Mouse (Mus musculus) gastrocnemius, postnatal 36 days (tissue): ENCODE measurements at regions not wholly inside any gene's neighbourhood (a gene's known extent, or its start where the extent isn't known, plus 50 kb on each side); places are given as distances from the start of the nearest gene placed in this dataset.

ENCODE experiments used
- DNase-seq, 2 experiments: peaks; one replicate each; pipeline ENCODE4 v3.0.0; 2022
- intact Hi-C: fragments of 180-260 bp; cut with DNase I; formaldehyde crosslinking; loops from one replicate; pipeline ENCODE4 v1.15.1; 2025

DNA sequence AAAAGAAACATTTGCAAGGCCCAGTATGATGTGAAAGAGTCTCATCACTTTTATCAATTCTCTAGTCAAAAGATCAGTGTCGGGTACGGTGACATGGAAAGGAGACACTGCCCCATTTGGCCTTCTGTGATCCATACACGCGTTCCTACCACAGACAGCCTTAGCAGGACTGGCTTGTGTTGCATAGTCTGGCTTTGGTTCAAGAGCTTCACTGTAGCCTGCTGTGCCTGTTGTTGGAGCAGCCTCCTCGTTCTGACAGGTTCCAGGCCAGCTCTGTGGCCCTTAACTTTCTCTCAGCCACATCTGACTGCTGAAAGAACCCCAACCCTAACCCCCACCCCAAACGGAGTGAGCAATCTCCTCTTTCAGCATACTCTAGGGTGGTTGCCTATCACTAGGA lies 99.9 kb downstream of the Chst1 start:
- intact Hi-C loops = no loop called here
- no peak for DNase-seq

DNA sequence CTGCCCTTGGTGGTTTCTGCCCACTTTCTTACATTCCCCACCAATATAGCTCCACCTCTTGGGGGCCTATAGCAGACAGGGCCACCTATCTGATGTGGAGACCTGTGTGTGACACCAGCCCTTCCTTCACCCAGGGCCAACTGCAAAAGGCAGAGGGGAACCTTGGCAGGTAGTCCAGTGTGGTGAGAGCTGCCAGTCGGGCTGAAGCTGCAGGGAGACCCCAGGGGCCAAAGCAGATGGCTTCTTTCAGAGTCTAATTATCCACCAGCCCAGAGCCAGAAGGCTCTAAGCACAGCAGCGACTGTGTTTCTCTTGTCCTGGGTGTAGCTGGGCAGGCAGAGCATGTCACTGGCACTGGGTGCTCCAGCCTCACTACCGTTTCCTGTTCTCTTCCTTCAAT lies 104.5 kb downstream of the Chst1 start:
- no peak for DNase-seq
- intact Hi-C loops = no loop called here

DNA sequence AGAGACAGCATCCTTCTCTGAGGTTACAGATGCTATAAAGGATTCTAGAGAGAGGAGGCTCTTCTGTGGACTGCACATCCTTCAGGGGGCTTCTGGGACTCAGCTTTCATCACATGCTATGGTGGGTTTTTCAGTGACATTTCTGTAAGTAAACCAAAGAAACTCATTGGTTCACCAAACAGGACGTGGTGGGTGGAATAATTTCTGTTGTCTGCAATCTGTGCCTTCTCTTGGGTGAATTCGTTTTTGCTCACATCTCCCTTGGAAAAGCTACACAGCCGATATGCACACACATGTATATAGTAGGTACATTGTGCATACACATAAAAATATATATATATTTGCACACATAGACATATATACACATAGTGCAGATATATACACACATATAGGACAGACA lies 110.2 kb downstream of the Chst1 start:
- intact Hi-C loops = no loop called here
- no peak for DNase-seq

DNA sequence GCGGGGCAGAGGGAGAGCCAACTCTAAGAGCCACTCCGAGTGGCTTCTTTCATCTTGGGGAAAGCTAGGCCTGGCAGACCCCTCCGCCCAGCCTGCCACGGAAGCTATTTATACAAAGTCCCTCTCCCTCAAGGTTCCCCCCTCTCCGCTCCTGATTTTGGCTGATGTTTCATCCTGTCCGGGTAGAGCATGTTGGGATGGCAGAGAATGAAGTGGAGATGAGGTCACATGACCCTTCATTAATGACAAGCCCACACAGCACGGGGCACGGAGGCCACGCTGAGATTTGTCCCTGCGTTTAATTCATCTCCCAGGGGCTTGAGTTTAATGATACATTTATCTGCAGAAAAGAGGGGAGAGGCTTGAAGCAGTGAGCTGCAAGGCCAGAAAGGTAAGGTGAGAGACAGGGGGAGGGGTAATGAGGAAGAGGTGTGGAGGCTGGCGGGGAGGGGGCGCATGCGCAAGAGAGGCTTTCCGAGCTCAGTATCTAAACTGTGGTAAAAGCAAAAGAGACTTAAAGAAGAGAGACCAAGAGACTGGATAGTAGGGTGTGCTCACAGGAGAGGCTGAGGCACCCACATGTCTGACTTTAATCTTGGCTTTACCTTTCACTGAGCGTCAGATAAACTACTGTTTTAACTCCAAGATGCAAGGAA lies 111.7 kb downstream of the Chst1 start:
- intact Hi-C loops = no loop called here
- DNase-seq = no peak

DNA sequence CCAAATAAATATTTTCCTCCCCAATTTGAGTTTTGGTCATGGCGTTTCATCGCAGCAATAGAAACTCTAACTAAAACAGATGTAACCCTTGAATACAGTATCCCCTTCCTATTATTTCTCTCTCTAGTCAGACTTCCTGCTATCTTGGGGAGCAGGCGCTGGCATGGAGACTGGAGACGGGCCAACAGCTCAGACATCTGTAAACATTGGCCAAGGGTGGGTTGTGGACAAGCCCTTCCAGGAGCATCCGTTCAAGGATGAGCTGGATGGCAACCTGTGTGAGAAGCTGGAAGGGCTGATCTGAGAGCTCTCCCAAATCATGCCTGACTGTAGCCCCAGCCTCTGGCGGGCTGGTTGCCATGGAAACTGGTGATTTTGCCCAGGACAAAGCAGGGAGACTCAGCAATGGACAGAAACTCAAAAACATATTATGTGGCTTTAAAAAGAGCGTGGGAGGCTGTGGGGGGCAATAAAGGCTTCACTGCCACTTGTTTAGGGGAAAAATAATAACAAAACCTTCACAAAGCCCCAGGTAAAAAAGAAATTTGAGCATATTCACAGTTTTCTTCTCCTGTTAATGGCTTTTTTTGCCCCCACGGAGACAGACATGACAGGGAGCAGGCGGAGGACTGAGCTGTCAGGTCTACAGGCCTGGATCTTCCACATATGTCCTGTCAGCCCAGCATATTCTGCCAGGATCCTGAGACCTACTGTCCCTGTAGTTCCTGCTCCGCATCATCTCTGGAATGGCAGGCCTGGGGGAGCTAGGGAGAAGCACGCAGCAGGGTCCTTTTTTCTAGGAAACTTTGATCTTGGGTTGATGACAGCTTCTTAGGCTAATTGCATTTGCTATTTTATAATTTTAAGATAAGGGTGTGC lies 113.0 kb downstream of the Chst1 start:
- no peak for DNase-seq
- intact Hi-C loops = no loop called here

DNA sequence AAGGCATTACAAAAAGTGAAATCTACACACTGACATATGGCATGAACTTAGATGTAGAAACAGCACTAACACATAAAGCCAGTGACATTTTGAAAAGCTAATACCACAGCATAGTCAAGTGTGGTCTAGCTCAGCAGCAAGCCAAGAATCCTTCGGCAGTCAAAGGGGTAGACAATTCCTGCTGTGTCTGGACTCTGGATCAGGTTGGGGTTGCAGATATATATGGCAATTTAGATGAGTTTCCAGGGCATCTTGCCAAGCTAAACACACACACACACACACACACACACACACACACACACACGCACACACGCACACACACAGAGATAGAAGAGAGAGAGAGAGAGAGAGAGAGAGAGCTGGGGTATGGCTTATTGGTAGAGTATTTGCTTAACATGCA lies 118.2 kb downstream of the Chst1 start:
- intact Hi-C loops = no loop called here
- DNase-seq = no peak

DNA sequence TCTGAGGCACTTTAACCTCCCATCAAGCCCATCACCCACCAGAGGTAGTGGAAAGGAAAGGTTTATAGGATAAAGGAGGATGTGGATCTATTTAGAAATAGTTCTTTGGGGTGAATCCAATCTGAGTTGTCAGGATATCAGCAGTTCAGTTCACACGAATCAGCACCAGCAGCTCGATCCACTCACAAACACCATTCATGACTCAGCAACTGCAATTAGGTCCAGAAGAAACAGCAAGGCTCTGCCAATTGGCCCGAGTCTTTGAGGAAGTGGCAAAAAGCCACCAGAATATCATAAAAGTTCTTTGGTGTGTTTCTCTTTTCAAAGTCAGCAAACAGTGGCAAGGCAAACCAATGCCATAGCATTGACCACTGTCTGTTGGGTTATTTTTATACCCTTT lies 122.4 kb downstream of the Chst1 start:
- DNase-seq = no peak
- intact Hi-C loops = no loop called here

DNA sequence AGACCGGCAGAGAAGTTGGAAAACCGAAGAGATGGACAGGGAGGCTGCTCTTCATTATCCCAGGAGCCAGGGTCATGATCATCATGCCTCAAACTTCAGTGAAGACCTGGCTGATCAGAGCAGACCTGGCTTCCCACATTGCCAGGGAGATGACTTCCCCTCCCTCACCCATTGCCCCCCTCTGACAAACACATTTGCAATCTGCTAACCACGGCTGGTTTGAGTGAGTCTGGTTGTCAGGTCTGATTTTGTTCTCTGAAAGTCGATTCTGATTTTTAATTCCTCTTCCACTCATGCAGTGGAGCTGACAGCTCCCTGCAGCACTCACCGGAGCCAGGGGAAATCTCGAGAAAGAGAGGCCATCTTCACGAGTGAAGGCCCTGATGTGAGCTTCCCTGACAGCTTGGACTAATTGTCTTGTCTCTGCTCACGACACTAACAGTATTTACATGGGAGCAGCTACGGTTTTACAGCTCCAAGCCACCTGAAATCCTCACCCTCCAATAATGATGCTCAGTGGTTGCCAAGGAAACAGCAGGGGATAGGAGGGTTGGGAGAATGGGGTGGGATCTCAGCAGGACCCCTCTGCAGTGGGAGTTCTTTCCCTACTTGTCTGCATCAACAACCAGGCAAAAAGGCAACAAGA lies 124.2 kb downstream of the Chst1 start:
- intact Hi-C loops = no loop called here
- no peak for DNase-seq

DNA sequence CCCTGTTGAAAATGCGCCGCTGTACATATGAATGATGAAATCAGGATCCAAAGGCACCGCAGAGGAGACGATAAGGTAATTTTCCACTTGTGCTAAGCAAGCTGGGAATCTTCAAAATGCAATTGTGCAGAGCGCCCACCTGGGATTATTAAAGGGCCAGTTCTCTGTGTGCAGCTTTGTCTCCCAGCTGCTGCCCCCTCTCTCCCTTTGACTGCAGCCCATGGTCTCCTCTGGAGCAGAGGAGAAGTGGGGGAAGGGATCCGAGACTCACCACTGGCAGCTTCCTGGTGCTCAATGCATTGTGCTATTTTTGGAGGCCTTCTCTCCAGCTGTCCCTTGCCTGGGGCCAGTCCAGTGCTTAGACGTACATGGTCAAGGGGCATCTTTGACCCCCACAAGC lies 127.1 kb downstream of the Chst1 start:
- intact Hi-C loops = no loop called here

DNA sequence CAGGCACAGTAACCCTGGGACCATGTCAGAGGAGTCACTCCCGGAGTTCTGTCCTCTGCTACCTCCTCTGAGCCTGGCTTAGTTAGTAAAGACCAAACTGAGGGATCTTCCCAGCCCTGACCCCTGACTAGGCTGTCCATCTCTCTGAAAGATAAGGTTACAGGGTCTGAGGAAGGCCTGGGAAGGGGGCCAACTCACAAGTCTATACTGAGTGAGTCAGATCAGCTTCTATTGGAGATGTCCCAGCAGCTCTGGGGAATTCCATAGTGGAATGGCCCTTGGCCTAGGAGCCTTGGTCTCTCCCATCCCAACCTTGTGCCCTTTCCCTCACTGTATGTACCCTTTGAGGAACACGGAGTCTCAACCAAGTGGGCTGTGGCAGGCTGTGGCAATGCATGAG lies 127.7 kb downstream of the Chst1 start:
- DNase-seq = no peak
- intact Hi-C loops = no loop called here

More for the DNA sequence above, 127.1 kb downstream of the Chst1 start:
- DNase-seq = no peak

DNA sequence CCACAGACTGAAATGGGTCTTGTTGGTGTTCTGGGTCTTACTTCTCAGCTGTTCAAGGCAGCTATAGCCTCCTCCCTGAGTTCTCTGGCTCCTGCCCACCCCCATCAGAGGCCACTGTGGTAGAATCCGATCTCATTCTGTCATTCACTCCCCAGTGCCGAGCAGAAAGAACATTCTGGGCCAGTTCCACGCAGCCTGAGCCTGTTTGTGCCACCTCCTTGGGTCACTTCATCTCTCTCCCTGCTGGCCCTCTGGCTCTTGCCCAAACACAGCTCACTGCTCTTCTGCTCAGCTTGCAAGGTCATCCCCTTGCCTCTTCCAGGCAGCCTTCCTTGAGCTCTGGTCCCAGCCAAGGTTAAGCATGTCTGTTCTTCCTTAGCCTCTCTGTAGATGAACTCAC lies 128.9 kb downstream of the Chst1 start:
- intact Hi-C loops = no loop called here
- no peak for DNase-seq

DNA sequence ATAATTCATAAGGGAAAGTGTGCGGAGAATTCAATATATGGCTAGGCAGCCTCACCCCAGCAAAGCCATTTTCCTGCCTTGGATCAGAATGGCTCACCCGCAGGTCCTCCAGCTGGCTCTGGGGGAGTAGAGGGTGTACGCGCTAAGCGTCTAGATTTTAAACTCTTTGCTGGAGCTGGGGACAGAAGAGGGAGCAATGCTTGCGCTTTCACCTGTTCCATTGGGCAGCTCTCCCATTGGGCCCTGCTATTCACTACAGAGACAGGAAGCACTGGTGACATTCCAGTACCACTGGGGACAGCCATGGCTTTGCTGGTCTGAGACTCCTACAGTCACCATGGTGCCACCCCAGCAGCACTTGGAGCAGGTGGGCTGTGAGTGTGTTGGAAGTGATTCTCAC lies 130.9 kb downstream of the Chst1 start:
- intact Hi-C loops = no loop called here

DNA sequence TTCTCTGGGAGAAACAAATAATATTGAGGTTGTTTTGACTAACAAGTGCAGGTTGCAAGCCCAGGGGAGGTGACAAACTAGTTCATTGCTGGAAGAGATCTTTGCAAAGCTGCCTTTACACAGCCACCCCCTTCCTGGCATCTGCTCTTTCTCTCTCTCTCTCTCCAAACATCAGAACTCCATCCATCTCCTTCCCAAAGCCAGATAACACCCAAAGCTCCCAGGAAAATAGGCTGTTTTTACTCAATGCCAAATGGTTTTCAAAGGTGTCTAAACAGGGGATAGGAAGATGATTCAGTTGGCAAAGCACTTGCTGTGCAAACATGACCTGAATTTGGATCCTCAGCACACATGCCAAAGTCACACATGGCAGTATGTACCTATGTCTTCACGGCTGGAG lies 133.9 kb downstream of the Chst1 start:
- no peak for DNase-seq
- intact Hi-C loops = no loop called here

More for the DNA sequence above, 130.9 kb downstream of the Chst1 start:
- DNase-seq = no peak

DNA sequence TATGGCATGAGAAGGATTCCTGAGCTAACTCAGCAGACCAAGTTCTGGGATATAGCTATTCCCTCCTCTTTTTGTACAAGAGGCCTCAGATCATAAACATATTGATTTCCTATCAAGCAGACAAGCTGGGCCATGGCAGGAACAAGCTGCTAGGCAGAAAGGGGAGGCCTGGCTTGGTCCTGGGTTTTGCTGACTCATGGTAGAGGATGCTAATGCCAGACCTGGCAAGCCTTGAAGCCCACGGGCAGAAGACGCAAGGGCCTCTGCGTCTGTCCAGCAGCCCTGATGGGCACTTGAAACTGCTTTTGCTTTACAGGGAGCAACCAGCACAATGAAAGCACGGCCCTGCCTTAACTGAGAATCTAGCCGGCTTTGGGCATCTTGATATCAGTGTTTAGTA lies 136.3 kb downstream of the Chst1 start:
- intact Hi-C loops = no loop called here
- no peak for DNase-seq

DNA sequence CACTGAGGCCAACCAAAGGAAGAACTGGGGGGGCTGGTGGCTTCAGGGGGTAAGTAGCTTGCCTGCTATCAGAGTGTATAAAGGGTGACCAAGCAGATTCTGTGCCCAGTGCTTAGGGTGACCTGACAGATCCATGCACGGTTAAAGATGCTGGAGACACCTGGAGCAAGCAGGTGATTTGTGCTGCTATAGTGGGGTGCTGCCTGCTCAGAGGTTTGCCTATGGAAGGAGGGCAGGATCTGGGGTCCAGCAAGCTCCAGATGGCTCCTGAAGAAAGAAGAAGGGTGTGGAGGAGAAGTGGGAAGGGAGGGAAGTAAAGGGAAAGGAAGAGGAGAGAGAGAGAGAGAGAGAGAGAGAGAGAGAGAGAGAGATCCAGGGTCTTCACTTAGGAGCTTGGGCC lies 137.8 kb downstream of the Chst1 start:
- intact Hi-C loops = no loop called here
- no peak for DNase-seq

DNA sequence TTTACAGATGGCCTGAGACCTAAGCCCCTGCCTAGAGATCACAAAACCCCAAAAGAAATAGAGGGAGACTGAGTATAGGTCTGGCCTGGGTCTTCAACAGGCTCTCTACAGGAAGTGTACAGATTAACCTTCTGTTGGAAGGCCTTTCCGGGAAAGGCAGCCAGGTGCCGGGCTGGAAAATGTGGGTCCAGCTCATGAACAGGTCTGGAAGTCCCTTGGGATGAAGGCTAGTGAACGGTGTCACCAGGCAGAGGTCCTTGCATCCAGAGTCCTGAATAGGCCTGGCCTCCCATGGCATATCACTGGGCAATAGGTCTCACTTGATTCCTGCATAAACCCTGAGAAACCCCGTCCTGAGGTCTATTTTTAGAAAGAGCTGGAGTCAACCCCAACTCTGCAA lies 140.1 kb downstream of the Chst1 start:
- intact Hi-C loops = no loop called here
- peak in 1 of 2 experiments; percentile 5 for DNase-seq

DNA sequence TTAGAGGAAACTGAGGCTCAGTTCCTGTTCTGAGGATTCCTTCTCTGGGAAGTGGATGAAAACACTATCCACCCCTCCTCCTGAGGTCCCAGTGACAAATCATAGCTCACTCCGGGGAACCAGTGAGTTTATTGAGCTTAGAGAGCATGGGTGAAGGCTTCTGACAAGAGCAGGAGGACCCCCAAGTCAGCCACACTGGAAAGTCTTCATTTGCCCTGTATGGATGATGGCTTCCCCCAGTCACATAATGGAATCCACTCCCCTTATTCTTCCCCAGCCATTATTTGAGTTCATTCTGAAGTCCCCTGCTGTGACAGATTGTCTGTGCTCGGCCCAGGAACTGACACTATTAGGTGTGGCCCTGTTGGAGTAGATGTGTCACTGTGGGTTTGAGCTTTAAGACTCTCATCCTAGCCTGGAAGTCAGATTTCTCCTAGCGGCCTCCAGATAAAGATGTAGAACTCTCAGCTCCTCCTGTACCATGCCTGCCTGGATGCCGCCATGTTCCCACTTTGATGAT lies 141.3 kb downstream of the Chst1 start:
- intact Hi-C loops = no loop called here
- DNase-seq = peak in 1 of 2 experiments; percentile 3

DNA sequence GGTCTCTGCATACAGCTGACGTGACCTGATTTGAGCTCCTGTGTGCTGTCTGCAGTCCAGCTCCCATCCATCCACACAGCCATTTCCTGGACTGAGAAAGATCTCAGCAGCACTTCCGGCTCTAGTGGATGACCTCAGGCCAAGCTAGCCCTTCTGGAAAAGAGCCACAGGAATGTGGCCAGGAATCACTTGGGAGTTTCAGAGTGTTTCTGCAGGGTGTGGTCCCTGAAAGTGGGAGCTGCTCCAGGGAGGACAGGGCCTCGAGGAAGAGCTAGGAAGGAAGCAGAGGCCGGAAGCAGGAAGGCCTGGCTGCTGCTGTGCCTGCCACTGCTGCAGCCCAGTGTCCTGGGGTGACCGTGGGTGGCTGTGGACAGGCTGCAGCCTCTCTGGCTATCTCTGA lies 142.5 kb downstream of the Chst1 start:
- peak; percentile 75 to 85 for DNase-seq
- intact Hi-C loops = no loop called here

DNA sequence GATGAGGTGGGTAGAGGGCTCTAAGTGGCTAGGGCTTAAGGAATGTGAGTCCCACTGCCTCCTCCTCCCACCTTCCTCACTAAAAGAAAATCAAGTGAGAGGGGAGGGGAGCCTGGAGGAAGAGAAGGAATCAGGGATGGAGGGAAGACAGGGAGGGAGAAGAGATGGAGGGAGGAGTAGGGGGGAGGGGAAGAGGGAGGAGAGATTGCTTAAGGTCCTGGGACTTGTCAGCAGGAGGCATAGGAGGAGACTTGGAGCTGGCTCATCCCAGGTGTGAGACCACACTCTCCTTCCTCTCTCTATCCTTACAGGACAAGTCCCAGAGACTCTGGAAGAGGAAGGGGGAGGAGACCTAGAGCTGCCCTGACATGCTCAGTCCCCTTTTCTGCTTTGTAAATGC lies 143.2 kb downstream of the Chst1 start:
- intact Hi-C loops = no loop called here
- DNase-seq = no peak

DNA sequence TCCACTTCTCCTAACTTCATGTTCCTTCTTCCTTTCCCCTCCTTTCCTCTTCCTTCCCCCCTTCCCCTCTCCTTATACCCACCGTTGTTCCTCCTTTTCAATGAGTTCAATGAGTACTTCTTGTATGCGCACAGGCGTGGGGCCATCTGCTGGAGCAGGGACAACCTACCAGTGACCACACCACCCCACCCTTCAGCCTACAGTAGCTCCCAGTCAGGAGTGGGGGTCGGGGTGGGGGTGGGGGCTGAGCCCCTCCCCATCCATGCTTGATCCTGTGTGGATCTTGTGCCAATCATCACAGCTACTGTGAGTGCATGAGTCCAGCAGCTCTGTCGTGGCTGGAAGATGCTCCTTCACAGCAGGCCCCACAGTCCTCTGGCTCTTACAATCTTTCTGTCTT lies 143.6 kb downstream of the Chst1 start:
- DNase-seq = no peak
- intact Hi-C loops = no loop called here

DNA sequence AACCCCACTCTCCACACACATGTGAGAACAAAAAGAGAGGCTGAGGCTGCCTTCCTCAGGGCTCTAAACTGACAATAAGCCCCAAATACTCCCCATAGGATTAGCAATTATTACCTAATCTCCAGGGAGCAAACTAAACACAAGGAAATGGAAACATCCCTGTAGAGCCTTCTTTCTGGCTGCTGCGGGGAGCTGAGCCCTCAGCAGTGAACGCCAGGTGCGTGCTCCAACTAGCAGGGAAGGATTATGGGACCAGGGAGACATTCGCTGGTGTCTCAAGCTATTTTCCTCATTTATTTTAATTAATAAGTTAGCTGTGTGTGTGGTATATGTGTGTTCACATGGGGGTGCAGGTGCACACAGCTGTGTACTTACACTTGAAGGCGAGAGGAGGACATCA lies 144.4 kb downstream of the Chst1 start:
- intact Hi-C loops = no loop called here
- DNase-seq = no peak

DNA sequence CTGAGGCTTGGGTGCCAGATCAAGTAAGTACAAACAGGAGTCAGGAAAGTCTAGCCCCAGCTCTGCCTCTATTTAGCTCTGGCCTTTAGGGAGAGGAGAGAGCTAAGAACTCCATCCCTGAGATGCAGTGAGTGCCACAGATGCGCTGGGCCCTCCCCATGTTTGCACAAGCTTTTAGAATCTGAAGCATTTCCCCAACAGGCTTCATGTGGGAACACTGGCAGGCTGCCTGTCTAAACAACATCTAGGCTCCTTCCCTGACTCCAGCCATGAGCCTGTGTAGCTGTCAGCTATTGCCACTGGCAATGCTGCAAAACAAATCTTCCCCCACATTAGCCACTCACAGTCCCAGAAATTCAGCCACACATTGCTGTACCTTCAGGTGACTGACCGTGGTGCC lies 147.9 kb downstream of the Chst1 start:
- no peak for DNase-seq
- intact Hi-C loops = no loop called here
